Mouse (Mus musculus): ENCODE results near the gene Platr25.
"Not testable (repeated sequence)": the region's sequence is repeated elsewhere in the genome, so short reads cannot be mapped to it uniquely, and the experiment has no call there.

Gene Platr25

GRCm38 (mm10) chr13:62760432-62761415 is at the start of gene Platr25:
Gene Platr25 (minus strand): TSS chr13:62760709.
- TF ChIP-seq GATA4 (IDR thresholded peaks at IDR 0.05; ENCODE audit: insufficient replicate concordance, low read length) = not testable (repeated sequence)

- not testable (repeated sequence) for TF ChIP-seq GATA4 (IDR thresholded peaks at IDR 0.05; ENCODE audit: insufficient replicate concordance, low read length)
These were observed 25.0 kb upstream of the Platr25 start, which contains the start of gene Gm5141 for GRCm38 (mm10) chr13:62785199-62786134. Gene Gm5141 (minus strand): TSS chr13:62785808.

GRCm38 (mm10) chr13:62733322-62733721 is 27.2 kb downstream of the Platr25 start:
- TF ChIP-seq GATA4 (IDR thresholded peaks at IDR 0.05; ENCODE audit: insufficient replicate concordance, low read length) = no peak

- no peak for TF ChIP-seq GATA4 (IDR thresholded peaks at IDR 0.05; ENCODE audit: insufficient replicate concordance, low read length)
These were observed 107.2 kb downstream of the Platr25 start for GRCm38 (mm10) chr13:62653369-62653743.

- TF ChIP-seq GATA4 (IDR thresholded peaks at IDR 0.05; ENCODE audit: insufficient replicate concordance, low read length) = not testable (repeated sequence)
These were observed 136.8 kb downstream of the Platr25 start, which contains the start of gene 6720489N17Rik for GRCm38 (mm10) chr13:62623577-62624276. Gene 6720489N17Rik (minus strand): TSS chr13:62624182.

Measured in liver, adult (tissue).